Mouse (Mus musculus) kidney, postnatal 14 days (tissue): ENCODE data around the gene Tnfrsf12a.

Experiments used
- DNase-seq: peaks from one replicate; pipeline ENCODE4 v3.0.0; 2022; ENCODE audit warnings: mixed read lengths

The Tnfrsf12a gene

DNA sequence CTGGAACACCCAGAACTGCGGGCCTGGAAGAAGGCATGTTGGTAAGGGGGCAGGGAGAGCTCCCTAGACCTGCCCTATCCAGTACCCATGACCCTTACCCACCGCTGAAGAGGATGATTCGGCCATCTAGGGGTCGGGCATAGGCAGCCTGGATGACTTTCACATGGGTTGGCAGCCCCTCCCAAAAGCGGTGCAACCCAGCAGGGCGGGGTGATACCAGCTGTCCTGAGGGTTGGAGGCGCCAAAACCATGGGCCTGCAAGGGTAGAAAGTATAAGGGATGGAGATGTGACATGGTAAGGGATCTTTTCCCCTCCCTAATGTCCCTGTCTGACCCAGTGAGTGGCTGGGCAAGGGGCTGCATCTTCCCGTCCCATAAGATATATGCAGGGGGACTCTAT lies 46.0 kb downstream of the Tnfrsf12a start:
- no peak for DNase-seq

DNA sequence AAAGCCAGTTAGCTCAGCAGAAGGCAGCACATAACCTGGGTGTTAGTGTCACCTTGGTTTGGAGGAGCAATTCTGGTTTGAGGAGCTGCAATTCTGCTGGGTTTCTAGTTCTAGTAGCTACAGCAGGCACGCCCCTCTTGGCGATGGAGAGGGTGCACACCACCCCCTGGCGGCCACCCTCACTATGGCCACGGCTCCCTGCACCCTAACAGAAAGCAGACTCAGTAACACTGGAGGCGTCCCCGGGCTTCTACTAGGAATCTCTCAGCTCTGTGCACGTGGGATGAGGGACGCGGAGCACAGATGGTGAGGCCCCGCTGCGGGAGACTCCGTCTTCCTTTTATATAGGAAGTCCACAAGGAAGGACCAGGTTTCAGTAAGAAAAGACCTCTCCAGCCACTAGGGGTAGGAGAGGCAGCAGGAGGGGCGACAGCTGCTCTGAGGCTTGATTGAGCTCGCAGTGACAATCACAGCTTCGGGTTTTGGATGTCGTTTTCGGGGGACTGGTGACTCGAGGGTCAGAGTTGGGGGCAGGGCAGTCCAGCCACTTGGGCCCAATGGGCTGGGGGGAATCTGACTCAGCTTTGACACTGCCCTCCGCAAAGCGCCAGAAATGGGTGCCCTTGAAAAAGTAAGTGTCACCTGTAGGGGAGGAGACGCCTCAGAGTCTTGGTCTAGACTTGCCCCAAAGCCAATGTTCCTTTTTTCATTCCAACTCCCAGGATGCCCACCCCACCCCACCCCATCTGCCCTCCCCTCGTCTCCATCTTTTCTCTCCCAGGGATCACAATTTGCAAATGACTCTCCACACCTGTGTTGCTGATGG lies 46.9 kb downstream of the Tnfrsf12a start:
- peak; percentile 82 for DNase-seq

DNA sequence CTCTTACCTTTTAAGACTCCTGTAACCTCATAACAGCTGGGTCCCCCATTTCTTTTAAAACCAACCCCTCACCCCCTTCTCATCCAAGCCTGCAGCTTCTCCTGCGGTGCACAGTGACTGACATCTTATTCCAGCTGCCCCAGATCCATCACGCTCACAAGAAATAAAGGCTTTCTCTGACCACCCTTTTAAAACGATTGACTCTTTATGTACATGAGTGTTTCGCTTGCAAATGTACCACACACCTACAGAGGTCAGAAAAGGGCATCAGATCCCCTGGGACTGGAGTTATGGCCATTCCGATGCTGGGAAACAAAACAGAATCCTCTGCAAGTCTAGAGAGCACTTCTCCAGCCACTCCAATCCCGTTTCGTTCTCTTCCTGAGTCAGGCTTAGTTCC lies 49.5 kb downstream of the Tnfrsf12a start:
- DNase-seq: no peak
